Mouse (Mus musculus): ENCODE data around the gene Zdbf2.

- no peak for TF ChIP-seq POLR2A (IDR thresholded peaks at IDR 0.05; ENCODE audit: low read depth, low read length)
- no peak for TF ChIP-seq CTCF (IDR thresholded peaks at IDR 0.05; ENCODE audit: borderline replicate concordance, insufficient read depth, low read length)
Observed at GRCm38 (mm10) chr1:63227241-63227640, 45.8 kb upstream of the Zdbf2 start.

Data from embryonic fibroblast, embryonic 13.5 days (primary cell).